Mouse (Mus musculus) midbrain, postnatal 0 days (tissue): Measurements from ENCODE around the gene Omg. TPM values are rescaled to one million over a fixed set of nuclear protein-coding genes. Genes with fewer than 3 reads are reported as not detected.
A peak's percentile ranks its signal among the peaks of the same experiment; 100 is the strongest.

Experiments
- ATAC-seq: fragments of 200-750 bp; cut with Nextera tagmentation; 2 replicates; pipeline ENCODE4 v1.8.0; 2017; ENCODE audit warnings: moderate number of reproducible peaks, mild to moderate bottlenecking, moderate TSS enrichment, moderate library complexity; ENCODE audit not compliant: low FRiP score
- DNase-seq: peaks from one replicate; pipeline ENCODE4 v3.0.0-alpha.2; 2015; ENCODE audit warnings: low spot score
- H3K27ac ChIP-seq: fragments of 300-500 bp; sonication (generic); 2 replicates; pipeline ENCODE4 v1.5.1; 2014; ENCODE audit warnings: low read depth, mild to moderate bottlenecking, low read length, mixed read lengths
- H3K27me3 ChIP-seq: fragments of 300-500 bp; sonication (generic); 2 replicates; pipeline ENCODE4 v1.6.1; 2014; ENCODE audit warnings: low read length, control low read depth, mixed read lengths; ENCODE audit not compliant: insufficient read depth
- H3K36me3 ChIP-seq: fragments of 300-500 bp; sonication (generic); 2 replicates; pipeline ENCODE4 v1.6.1; 2014; ENCODE audit warnings: low read length, control low read depth, mixed read lengths; ENCODE audit not compliant: insufficient read depth
- H3K4me1 ChIP-seq: fragments of 300-500 bp; sonication (generic); 2 replicates; pipeline ENCODE4 v1.6.1; 2014; ENCODE audit warnings: mild to moderate bottlenecking, control low read depth, antibody characterized with exemption, low read length, mixed read lengths; ENCODE audit not compliant: insufficient read depth
- H3K4me2 ChIP-seq: fragments of 300-500 bp; sonication (generic); 2 replicates; pipeline ENCODE4 v1.6.1; 2014; ENCODE audit warnings: low read depth, mild to moderate bottlenecking, low read length, mixed read lengths; ENCODE audit not compliant: poor library complexity, severe bottlenecking
- H3K4me3 ChIP-seq: fragments of 300-500 bp; sonication (generic); 2 replicates; pipeline ENCODE4 v1.5.1; 2014; ENCODE audit warnings: low read depth, mild to moderate bottlenecking, low read length, moderate library complexity
- H3K9ac ChIP-seq: fragments of 300-500 bp; sonication (generic); replicated peaks from 2 replicates; pipeline ENCODE4 v1.6.1; 2014; ENCODE audit warnings: mild to moderate bottlenecking, low read length, moderate library complexity, mixed read lengths; ENCODE audit not compliant: poor library complexity, severe bottlenecking
- H3K9me3 ChIP-seq: fragments of 300-500 bp; sonication (generic); 2 replicates; pipeline ENCODE4 v1.6.1; 2016; ENCODE audit warnings: low read length, control low read depth
- CTCF ChIP-seq: IDR thresholded peaks from 2 replicates; pipeline ENCODE4 v1.5.1; 2016; ENCODE audit warnings: antibody characterized with exemption, mild to moderate bottlenecking
- WGBS: fragments of 180-500 bp; shearing (Covaris S2); extraction: QIAGEN DNeasy Blood & Tissue Kit; methylation state at CpG from one replicate; pipeline ENCODE4 v1.1.7; 2014; 5-methylcytosine and 5-hydroxymethylcytosine counted together
- polyA plus RNA-seq: library from polyadenylated mRNA; unstranded; fragments of >200 nt; fragmentation: Nextera tagmentation; extraction: Ambion mirVana; gene quantifications from 2 replicates; pipeline ENCODE4 v1.2.1, GENCODE M21; 2015
- total RNA-seq: library from RNA; depleted of rRNA; stranded (reverse); fragments of >200 nt; gene quantifications from 2 replicates; pipeline ENCODE4 v1.2.3, GENCODE M21; 2014

The Omg gene
- total and polyA plus RNA-seq, 2 experiments from 2014 or later = 27.2 to 31.4 TPM

- Histone ChIP-seq H3K4me3 (no peak overlapping the region), H3K36me3 (0 out of 2 replicates have a peak, but pooled peaks cover 2% of the 10 kb centered on the region), H3K9ac (no peak overlapping the region), H3K4me2 (no peak overlapping the region), H3K4me1 (no peaks in the 10 kb centered on the region), H3K27me3 (no peaks in the 10 kb centered on the region), H3K9me3 (no peaks in the 10 kb centered on the region), H3K27ac (no peak overlapping the region)
- TF ChIP-seq CTCF = no peak
- DNase-seq (no peak), ATAC-seq (no peak)
- WGBS = 94% methylated on average over 3 of the region's 3 CpGs
Measured at GRCm38 (mm10) chr11:79511970-79512369, 8.1 kb upstream of the Omg start.

- no peaks in the 10 kb centered on the region for H3K9me3 ChIP-seq
- no peak overlapping the region for H3K27ac ChIP-seq
- H3K4me2 ChIP-seq = no peak overlapping the region
- DNase-seq (peak; percentile 19), ATAC-seq (no peak)
- H3K4me1 ChIP-seq = 0 out of 2 replicates have a peak, but pooled peaks cover 3% of the 10 kb centered on the region
- TF ChIP-seq CTCF = no peak
- H3K9ac ChIP-seq = no peak overlapping the region
- no peaks in the 10 kb centered on the region for H3K27me3 ChIP-seq
- no peaks in the 10 kb centered on the region for H3K36me3 ChIP-seq
- no peak overlapping the region for H3K4me3 ChIP-seq
- 58% methylated on average over 7 of the region's 7 CpGs for WGBS
Measured at GRCm38 (mm10) chr11:79504506-79504905, 622 bp upstream of the Omg start.

DNA sequence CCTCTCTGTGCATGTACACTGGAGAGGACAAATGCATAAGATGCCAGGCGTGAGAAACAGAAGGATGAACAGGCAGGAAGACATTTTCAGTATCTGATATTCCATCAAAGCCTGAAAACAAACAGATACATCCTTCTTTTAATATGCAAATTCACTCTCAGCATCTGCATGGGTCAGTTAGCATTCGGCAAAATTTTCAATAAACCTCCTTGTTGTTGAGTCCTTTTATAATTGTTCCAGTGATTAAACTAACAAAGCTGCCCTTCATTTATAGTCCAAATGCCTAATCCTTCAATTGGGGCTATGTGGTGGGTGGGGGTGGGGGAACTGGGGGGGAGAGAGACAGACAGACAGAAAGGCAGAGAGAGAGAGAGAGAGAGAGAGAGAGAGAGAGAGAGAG lies 967 bp downstream of the Omg start:
- Histone ChIP-seq H3K36me3 (no peaks in the 10 kb centered on the region), H3K9me3 (no peaks in the 10 kb centered on the region), H3K27me3 (no peaks in the 10 kb centered on the region), H3K9ac (0 out of 2 replicates have a peak overlapping the region, but pooled peaks have one; percentile 46), H3K4me3 (peak overlapping the region; percentile 26), H3K4me2 (peak overlapping the region; percentile 45), H3K27ac (peak overlapping the region; percentile 57), H3K4me1 (0 out of 2 replicates have a peak, but pooled peaks cover 3% of the 10 kb centered on the region)
- ATAC-seq (no peak), DNase-seq (peak; percentile 32)
- no peak for TF ChIP-seq CTCF
- 16% methylated on average over 2 of the region's 2 CpGs for WGBS

- TF ChIP-seq CTCF = no peak
- no peak for ATAC-seq
Measured at GRCm38 (mm10) chr11:79494976-79495800, 8.7 kb downstream of the Omg start.

DNA sequence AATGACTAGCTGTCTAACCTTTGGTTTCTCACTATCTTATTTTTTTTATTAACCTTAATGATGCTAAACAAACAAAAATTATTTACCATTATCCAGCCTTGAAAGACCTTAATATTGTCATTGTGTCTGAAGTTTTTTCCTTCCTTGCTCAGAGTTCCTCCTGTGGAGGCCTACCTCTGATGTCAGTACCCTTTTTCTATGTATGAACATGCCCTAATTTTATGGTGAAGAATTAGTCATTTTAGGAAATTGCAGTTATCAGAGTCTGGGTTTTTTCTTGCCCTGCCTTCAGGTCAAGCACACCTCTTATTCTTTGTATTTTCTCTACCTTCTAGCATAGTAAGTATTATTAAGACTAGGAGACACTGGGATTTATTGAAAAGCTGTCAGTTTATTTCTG lies 19.2 kb downstream of the Omg start:
- no peak for ATAC-seq
- TF ChIP-seq CTCF = no peak
- Histone ChIP-seq H3K4me3 (no peak overlapping the region), H3K27ac (no peak overlapping the region), H3K9ac (no peak overlapping the region), H3K27me3 (no peaks in the 10 kb centered on the region), H3K4me2 (no peak overlapping the region), H3K36me3 (peaks cover 5% of the 10 kb centered on the region; the same call in 1 of the 2 replicates), H3K4me1 (no peaks in the 10 kb centered on the region), H3K9me3 (no peaks in the 10 kb centered on the region)
- no peak for DNase-seq

More at GRCm38 (mm10) chr11:79494976-79495800, 8.7 kb downstream of the Omg start:
- Histone ChIP-seq H3K4me2 (no peak overlapping the region), H3K27me3 (no peaks in the 10 kb centered on the region), H3K27ac (no peak overlapping the region), H3K4me3 (no peak overlapping the region), H3K9me3 (no peaks in the 10 kb centered on the region), H3K4me1 (no peaks in the 10 kb centered on the region), H3K9ac (no peak overlapping the region), H3K36me3 (no peaks in the 10 kb centered on the region)
- 76% methylated on average over 10 of the region's 10 CpGs for WGBS
- DNase-seq = no peak

DNA sequence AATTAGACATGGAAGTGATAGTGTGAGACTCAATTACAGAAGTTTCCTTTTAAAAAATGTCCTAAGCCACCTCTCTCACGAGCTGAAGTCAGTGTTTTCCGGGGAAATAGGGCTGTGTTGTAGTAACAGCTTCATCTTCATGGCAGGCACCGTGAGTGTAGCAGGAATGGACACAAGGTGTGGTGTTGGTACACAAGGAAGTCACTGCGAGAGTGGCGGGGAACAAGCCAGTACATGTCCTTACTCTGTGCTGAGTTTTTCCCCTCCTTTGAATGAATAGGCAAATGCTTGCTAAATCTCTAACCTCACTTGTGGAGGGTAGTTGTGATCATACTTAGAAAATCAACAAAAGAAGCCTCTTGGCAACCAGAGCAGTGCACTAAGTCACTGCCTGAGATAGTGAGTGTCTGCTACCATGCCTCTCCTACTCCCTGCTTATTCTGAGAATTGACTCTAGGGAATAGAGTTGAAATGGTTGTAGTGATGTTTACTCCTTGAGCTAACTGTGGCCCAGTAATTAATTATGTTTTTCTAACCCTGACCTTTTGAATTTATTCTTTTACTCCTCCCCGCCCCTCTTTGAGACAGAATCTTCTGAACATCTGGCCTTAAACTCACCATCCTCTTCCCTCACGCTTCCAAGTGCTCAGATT lies 19.9 kb downstream of the Omg start:
- Histone ChIP-seq H3K4me3 (no peak overlapping the region), H3K27me3 (no peaks in the 10 kb centered on the region), H3K36me3 (peaks cover 5% of the 10 kb centered on the region; the same call in 1 of the 2 replicates), H3K9ac (no peak overlapping the region), H3K4me2 (no peak overlapping the region), H3K4me1 (no peaks in the 10 kb centered on the region), H3K9me3 (no peaks in the 10 kb centered on the region), H3K27ac (no peak overlapping the region)
- WGBS = 91% methylated on average over 7 of the region's 7 CpGs
- ATAC-seq (no peak), DNase-seq (no peak)
- TF ChIP-seq CTCF = no peak
